In the genomic region with DNA sequence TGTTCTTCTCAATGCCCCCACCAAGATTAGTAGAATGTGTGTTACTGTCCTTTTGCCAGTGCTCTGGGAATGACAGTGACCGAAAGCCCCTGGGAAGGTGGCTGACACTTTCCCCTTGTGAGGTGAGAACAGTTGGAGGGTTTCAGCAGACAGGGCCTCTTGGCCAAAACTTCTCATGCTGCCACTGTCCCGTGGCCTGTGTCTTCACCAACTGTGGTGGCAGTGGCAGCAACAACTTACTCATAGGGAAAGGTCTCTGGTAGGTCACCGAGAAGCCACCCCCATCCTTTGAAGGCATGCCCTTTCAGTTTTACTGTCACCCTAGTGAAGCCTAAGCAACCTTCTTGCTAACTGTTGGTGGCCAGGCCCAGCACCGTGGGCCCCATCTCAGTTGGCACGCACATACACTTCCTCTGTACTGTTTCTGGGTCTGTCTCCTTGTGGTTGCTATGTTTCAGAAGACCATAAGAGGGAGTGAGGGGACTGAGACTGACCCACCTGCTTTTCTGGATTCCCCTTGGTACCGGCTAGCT, we compare ENCODE assay signal across 11 mouse cellular contexts. TPM values are rescaled to one million over a fixed set of nuclear protein-coding genes. Genes with fewer than 3 reads are reported as not detected.
A peak's percentile ranks its signal among the peaks of the same experiment; 100 is the strongest.
DNase-seq lines count a peak whose midpoint lies in the region; ATAC-seq lines count a peak whose summit lies in the region.
"Had no signal": no experiment of that assay in that cellular context is flagged by ENCODE, and none has a peak within 500 bp of the region (broad histone marks: within the 10 kb centered on the region; RNA-seq: fewer than 3 reads in every experiment).

No protein-coding gene starts in this region.

- H3K4me1 ChIP-seq in heart, embryonic 10.5 days, result peaks cover 28% of the 10 kb centered on the region
- peaks cover 30% of the 10 kb centered on the region for H3K4me1 ChIP-seq in heart, embryonic 12.5 days (replicated peaks)
- peaks cover 58% of the 10 kb centered on the region for H3K4me1 ChIP-seq in lung, embryonic 15.5 days

- H3K9ac ChIP-seq in heart, embryonic 12.5 days, result no peak overlapping the region
- H3K9ac ChIP-seq in lung, embryonic 15.5 days, result no peak overlapping the region

- H3K4me2 ChIP-seq in heart, embryonic 12.5 days, result no peak overlapping the region
- no peak overlapping the region for H3K4me2 ChIP-seq in lung, embryonic 15.5 days

- H3K9me3 ChIP-seq in heart, embryonic 10.5 days, result no peaks in the 10 kb centered on the region
- no peaks in the 10 kb centered on the region for H3K9me3 ChIP-seq in heart, embryonic 12.5 days (replicated peaks)
- no peaks in the 10 kb centered on the region for H3K9me3 ChIP-seq in lung, embryonic 15.5 days

- no peak for ATAC-seq in heart, embryonic 12.5 days (ENCODE audit: insufficient number of reproducible peaks, low FRiP score)
- no peak for ATAC-seq in lung, embryonic 15.5 days (ENCODE audit: borderline replicate concordance, extremely low read depth, low FRiP score, low TSS enrichment)
- peak; percentile 68 for ATAC-seq in common myeloid progenitor, adult 5-6 weeks (replicated peaks; ENCODE audit: low read depth, poor library complexity, severe bottlenecking)
- no peak for ATAC-seq in frontal cortex, adult (ENCODE audit: low TSS enrichment)

- DNase-seq in heart, embryonic 10.5 days (ENCODE audit: low spot score), result peak; percentile 60
- no peak for DNase-seq in lung, postnatal 25 days (ENCODE audit: low spot score)
- DNase-seq in natural killer cell, adult 2 months (ENCODE audit: low spot score in 2 of 2), result peak; percentile 63 to 80
- no peak for DNase-seq in frontal cortex, adult 2 months (ENCODE audit: extremely low spot score in 1 of 2, low spot score in 1 of 2)
- DNase-seq: gastrocnemius, postnatal 10 days; kidney, postnatal 10 days; midbrain, embryonic 14.5 days had no signal

- WGBS in heart, embryonic 10.5 days, result 70% methylated on average over 6 of the region's 6 CpGs
- 62% methylated on average over 6 of the region's 6 CpGs for WGBS in heart, embryonic 12.5 days
- 56% methylated on average over 6 of the region's 6 CpGs for WGBS in lung, embryonic 15.5 days

- no peak overlapping the region for H3K4me3 ChIP-seq in heart, embryonic 10.5 days
- no peak overlapping the region for H3K4me3 ChIP-seq in heart, embryonic 12.5 days
- H3K4me3 ChIP-seq in lung, embryonic 15.5 days, result no peak overlapping the region

- H3K27ac ChIP-seq in heart, embryonic 10.5 days, result no peak overlapping the region
- H3K27ac ChIP-seq in heart, embryonic 12.5 days (ENCODE audit: poor library complexity, severe bottlenecking), result no peak overlapping the region
- peak overlapping the region; percentile 87 for H3K27ac ChIP-seq in lung, embryonic 15.5 days

- H3K27me3 ChIP-seq in heart, embryonic 10.5 days (ENCODE audit: insufficient read depth, poor library complexity, severe bottlenecking), result no peaks in the 10 kb centered on the region
- no peaks in the 10 kb centered on the region for H3K27me3 ChIP-seq in heart, embryonic 12.5 days (replicated peaks)
- no peaks in the 10 kb centered on the region for H3K27me3 ChIP-seq in lung, embryonic 15.5 days

- H3K36me3 ChIP-seq in heart, embryonic 10.5 days, result peaks cover 29% of the 10 kb centered on the region
- peaks cover 11% of the 10 kb centered on the region for H3K36me3 ChIP-seq in heart, embryonic 12.5 days
- H3K36me3 ChIP-seq in lung, embryonic 15.5 days, result peaks cover 13% of the 10 kb centered on the region; the same call in 1 of the 2 replicates

RNA-seq across cellular contexts. Expression of gene Hic1, which starts 15.2 kb away (rescaled TPM):
- 1.9 and 2.1 TPM in 2 replicates for polyA plus RNA-seq in heart, embryonic 10.5 days (2016; fragmentation: Nextera tagmentation; extraction: Ambion mirVana)
- polyA plus RNA-seq in heart, embryonic 12.5 days (2016; fragmentation: Nextera tagmentation; extraction: Ambion mirVana), result 13.3 and 13.8 TPM in 2 replicates
- polyA plus RNA-seq in lung, embryonic 15.5 days (2015; fragmentation: Nextera tagmentation; extraction: Ambion mirVana), result 20.1 and 21.7 TPM in 2 replicates
- 1.1 TPM in 1 of 2 replicates, not detected in the other for total RNA-seq in common myeloid progenitor, adult 5-6 weeks (2017)
- polyA plus RNA-seq in frontal cortex, adult 2 months (2012; rRNA removed), result 4.1 and 4.2 TPM in 2 replicates

RNA-seq across cellular contexts. Expression of gene Ovca2, which starts 24.5 kb away (rescaled TPM):
- 24.0 and 29.0 TPM in 2 replicates for polyA plus RNA-seq in heart, embryonic 10.5 days (2016; fragmentation: Nextera tagmentation; extraction: Ambion mirVana)
- polyA plus RNA-seq in heart, embryonic 12.5 days (2016; fragmentation: Nextera tagmentation; extraction: Ambion mirVana), result 19.4 and 20.5 TPM in 2 replicates
- 25.5 and 26.2 TPM in 2 replicates for polyA plus RNA-seq in lung, embryonic 15.5 days (2015; fragmentation: Nextera tagmentation; extraction: Ambion mirVana)
- total RNA-seq in common myeloid progenitor, adult 5-6 weeks (2017), result 18.5 and 20.9 TPM in 2 replicates
- 17.3 and 18.5 TPM in 2 replicates for polyA plus RNA-seq in frontal cortex, adult 2 months (2012; rRNA removed)

RNA-seq across cellular contexts. Expression of gene Dph1, which starts 36.9 kb away (rescaled TPM):
- 26.8 and 28.0 TPM in 2 replicates for polyA plus RNA-seq in heart, embryonic 10.5 days (2016; fragmentation: Nextera tagmentation; extraction: Ambion mirVana)
- 23.3 and 23.5 TPM in 2 replicates for polyA plus RNA-seq in heart, embryonic 12.5 days (2016; fragmentation: Nextera tagmentation; extraction: Ambion mirVana)
- 20.4 and 21.0 TPM in 2 replicates for polyA plus RNA-seq in lung, embryonic 15.5 days (2015; fragmentation: Nextera tagmentation; extraction: Ambion mirVana)
- total RNA-seq in common myeloid progenitor, adult 5-6 weeks (2017), result 7.1 and 10.5 TPM in 2 replicates
- polyA plus RNA-seq in frontal cortex, adult 2 months (2012; rRNA removed), result 21.2 and 22.2 TPM in 2 replicates

RNA-seq across cellular contexts. Expression of gene Rtn4rl1, which starts 39.5 kb away (rescaled TPM):
- polyA plus RNA-seq in heart, embryonic 10.5 days (2016; fragmentation: Nextera tagmentation; extraction: Ambion mirVana), result 9.7 and 16.6 TPM in 2 replicates
- polyA plus RNA-seq in heart, embryonic 12.5 days (2016; fragmentation: Nextera tagmentation; extraction: Ambion mirVana), result 16.3 and 16.8 TPM in 2 replicates
- 1.8 and 3.3 TPM in 2 replicates for polyA plus RNA-seq in lung, embryonic 15.5 days (2015; fragmentation: Nextera tagmentation; extraction: Ambion mirVana)
- total RNA-seq in common myeloid progenitor, adult 5-6 weeks (2017), result 0.24 and 1.6 TPM in 2 replicates
- 25.3 and 28.1 TPM in 2 replicates for polyA plus RNA-seq in frontal cortex, adult 2 months (2012; rRNA removed)

Comparison
In these comparisons a context has a peak if more than half of its experiments do, and no peak if none do; other contexts are left out.
1. DNase-seq: peak in heart, embryonic 10.5 days (single experiment) and natural killer cell, adult 2 months (2 of 2); none in lung, postnatal 25 days (single experiment) and frontal cortex, adult 2 months (0 of 2).